Mouse (Mus musculus): ENCODE measurements around the gene Rab11fip3. TPM values are rescaled to one million over a fixed set of nuclear protein-coding genes. Genes with fewer than 3 reads are reported as not detected.

The Rab11fip3 gene
- total RNA-seq, 2 experiments from 2014 or later = 36.8 to 41.4 TPM

DNA sequence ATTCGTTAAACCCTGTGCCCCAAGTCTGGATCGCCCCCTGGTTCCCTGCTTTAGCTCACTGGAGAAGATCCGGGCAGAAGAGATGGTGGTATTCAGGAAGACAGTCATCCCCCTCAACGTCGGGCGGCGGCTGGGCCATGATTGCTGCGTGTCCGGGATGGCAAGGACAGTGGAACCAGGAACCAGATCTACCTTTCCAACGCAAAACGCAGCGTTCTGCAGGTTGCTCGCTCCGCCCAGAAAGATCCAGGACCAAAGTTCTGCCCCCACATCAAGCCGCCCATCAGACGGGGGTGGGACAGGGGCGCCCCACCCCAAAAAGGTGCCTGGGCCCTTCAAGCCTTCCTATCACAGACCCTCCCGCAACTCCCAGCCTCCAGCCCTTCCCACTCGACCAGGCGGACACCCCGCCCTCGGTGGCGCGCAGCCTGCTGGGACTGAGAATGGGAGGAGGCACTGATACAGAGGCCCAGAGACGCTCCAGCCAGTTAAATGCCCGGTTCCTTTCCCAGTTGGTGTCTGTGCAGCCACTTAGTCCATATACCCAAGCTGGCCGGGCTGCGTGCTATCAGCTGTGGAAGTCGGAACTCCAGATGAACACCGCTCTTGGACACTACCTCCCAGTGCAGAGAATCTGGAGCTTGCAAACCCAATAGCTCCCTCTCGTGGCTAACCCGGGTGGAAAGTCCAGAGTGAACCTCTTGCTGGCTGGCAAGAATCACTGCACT is 20.7 kb upstream of the Rab11fip3 start, which contains the start of gene Decr2:
Decr2 (minus strand) TSS at position 433 of the 728 bp plus-strand sequence.
- DNase-seq (ENCODE audit: low spot score in 2 of 2) = peak; percentile 62 to 86

DNA sequence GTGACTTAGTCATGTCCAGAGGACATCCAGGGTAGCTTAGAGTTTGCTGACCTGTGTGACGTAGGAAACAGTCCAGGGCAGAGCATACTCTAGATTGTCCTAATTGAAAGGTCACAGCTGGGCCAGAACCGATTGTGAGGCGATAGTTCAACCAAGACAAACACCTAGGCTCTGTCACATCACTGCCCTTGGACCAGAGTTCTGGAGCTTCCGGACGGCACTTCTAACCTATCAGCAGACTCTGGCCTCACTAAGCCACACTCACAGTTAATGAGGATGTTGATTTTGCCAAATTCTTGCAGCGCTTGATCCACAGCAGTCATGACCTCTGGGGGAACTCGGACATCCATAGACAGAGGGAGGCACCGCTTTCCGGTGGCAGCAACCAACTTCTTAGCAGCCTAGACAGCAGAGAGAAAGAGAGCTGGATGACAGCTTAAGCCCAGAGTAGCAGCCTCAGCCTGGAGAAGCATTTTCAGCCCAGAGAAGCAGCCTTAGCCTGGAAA is 17.8 kb upstream of the Rab11fip3 start:
- no peak for DNase-seq (ENCODE audit: low spot score in 2 of 2)

DNA sequence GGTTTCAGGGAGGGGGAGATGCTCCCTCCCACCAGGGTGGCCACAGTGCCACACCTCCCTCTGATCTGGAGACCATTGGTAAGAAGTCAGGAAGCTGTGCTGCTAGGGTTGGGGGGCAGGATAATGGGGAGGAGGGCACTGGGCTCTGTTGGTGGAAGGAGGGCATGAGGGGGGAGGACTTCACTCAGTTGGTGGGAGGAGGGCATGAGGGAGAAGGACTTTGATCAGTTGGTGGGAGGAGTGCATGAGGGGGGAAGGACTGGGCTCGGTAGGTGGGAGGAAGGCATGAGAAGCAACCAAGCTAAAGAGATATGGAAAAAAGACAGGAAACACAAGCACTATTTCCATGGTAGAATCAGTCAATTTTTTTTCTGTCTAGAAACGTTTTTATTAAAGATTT is 11.5 kb upstream of the Rab11fip3 start:
- no peak for DNase-seq (ENCODE audit: low spot score in 2 of 2)

DNA sequence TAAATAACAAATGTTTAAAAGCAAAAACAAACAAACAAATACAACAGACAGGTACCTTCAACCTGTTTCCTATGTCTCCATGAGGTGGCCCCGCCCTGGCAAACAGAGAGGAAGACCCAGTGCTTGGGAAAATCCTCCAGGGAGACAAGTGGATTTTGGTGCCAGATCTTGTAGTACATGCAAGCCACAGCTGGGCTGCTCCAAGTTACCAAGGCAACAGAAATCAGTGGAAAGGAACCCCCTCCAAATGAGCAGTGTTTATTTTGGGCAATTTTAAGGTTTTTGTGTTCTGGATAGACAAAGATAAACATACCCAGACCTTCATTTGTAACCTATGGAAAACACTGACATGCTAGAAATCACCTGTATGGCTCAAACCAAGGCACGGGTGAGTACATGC is 9.5 kb upstream of the Rab11fip3 start:
- no peak for DNase-seq (ENCODE audit: low spot score in 2 of 2)

DNA sequence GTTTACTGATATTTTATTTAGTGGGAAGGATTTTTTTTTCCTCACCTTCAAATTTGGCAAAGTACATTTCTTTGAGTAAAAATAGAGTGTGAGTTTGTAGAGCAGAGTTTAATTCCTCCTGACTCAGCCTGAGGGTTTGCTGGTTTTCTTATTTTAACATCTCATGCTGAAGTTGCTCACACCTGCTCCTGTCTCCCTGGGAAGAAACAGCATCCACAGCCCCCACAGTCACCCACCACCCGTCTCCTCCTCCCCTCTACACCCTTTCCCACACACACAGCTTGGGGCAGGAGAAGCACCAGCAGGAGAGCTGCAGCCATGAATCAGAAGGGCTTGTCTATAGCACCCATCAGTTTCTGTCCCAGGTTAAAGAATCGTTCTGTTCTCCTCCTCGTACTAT is 5.9 kb upstream of the Rab11fip3 start:
- DNase-seq (ENCODE audit: low spot score in 2 of 2) = no peak

DNA sequence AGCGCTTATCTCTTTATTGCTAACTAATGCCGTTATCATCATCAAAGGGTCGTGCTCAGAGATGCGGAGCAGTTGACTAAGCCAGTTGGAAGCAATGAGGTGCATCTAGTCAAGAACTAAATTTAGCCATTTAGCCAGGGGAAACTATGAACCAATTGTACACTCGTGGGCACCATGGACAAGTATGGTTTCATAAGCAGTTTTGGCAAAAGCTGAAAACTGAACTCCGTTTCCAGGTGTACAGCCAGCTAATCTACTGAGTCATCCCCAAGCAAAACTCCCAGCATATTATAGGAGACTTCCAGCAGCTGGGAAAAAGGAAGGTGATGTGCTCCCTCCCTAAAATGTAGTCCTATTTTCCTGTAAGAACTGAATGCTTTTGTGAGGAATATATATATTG is 781 bp upstream of the Rab11fip3 start:
- no peak for DNase-seq (ENCODE audit: low spot score in 2 of 2)

DNA sequence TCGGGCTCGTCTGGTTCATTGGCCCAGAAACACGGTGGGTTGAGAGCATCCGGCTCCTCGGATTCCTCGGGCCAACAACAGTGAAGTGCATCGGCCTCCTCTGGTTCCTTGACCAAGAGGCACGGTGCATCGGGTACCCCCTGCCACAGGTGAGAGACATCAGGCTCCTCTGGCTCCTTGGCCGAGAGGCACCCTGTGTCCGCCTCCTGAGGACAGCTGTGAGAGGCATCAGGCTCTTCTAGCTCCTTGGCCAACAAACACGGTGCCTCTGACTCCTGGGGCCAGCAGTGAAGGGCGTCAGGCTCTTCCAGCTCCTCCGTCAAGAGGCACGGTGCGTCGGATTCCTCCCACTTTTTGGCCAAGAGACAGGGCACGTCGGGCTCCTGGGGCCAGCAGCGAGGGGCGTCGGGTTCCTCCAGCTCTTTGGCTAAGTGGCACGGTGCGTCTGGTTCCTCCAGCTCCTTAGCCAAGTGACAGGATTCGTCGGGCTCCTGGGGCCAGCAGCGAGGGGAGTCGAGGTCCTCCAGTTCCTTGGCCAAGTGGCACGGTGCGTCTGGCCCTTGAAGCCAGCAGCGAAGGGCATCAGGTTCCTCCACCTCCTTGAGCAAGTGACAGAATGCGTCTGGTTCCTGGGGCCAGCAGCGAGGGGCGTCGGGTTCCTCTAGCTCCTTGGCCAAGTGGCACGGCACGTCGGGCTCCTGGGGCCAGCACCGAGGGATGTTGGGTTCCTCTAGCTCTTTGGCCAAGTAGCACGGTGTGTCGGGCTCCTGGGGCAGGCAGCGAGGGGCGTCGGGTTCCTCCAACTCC is 1.1 kb downstream of the Rab11fip3 start:
- peak; percentile 22 to 35 for DNase-seq (ENCODE audit: low spot score in 2 of 2)

DNA sequence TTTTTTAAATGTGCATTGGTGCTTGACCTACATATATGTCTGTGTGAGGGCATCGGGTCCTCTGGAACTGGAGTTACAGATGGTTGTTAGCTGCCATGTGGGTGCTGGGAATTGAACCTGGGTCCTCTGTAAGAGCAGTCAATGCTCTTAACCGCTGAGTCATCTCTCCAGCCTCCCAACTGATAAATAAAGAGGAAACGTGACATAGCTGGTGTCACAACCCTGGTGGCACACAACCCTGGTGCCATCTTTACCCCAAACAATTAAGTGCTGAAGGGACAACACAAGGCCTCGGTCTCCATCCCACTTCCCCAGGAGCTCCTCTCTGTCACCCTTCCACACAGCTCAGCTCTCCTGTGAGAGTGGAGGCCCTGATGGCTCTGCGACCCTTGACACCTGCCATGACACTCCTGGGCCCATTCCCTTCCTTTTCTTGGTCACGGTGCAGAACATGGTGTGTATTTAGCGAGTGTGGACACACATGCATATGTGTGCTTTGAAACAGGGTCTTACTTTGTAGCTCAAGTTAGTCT is 2.8 kb downstream of the Rab11fip3 start:
- DNase-seq (ENCODE audit: low spot score in 2 of 2) = no peak

DNA sequence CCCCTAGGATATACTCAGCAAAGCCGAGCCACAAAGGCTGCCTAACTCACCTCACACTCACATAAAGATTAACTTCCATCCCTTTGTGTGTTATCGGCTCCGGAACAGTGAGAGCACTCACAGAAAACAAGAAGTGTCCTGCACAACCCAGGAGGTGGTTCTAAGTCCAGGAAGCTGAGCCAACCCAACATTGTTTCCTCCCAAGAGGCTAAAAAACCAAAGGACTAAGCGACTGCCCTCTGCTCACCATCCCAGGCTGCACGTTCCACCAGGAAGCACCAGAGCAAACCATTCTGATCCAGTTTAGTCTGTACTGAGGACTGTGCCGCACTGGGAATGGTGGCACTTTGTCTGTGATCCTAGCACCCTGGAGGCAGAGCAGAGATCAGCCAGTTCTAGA is 4.4 kb downstream of the Rab11fip3 start:
- no peak for DNase-seq (ENCODE audit: low spot score in 2 of 2)

DNA sequence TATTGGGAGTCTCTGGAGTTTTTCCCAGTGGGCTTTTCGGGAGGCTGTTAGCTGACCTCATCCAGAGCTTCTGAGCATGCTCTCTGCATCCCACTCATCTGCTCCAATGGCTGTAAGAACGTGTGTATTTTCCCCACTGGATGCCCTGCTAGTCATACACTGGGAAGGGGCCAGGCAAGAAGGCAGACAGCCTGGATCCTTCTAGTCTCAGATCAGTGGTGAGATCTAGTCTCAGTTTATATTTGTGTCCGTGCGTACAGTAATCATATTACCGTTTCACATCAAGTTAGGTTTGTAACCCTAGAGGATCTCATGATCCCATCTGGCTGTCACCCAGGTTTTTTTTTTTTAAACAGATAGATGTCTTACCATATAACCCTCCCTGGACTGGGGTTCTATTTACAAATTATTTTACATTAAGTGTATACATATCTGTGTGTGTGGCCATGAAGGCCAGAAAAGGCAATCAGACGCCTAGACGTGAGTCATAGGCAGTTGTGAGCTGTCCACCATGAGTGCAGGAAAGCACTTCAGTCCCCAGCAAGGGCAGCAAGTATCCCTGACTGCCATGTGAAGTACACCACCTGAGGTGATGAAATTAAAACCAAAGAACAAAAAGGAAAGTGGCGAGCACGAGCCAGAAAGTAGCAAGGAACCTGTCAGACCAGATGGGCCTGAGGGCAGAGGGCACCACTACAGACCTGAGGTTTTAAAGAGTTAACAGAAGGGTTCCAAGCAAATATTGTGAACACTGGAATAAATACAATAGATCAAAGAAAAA is 11.4 kb downstream of the Rab11fip3 start:
- no peak for DNase-seq (ENCODE audit: low spot score in 2 of 2)

DNA sequence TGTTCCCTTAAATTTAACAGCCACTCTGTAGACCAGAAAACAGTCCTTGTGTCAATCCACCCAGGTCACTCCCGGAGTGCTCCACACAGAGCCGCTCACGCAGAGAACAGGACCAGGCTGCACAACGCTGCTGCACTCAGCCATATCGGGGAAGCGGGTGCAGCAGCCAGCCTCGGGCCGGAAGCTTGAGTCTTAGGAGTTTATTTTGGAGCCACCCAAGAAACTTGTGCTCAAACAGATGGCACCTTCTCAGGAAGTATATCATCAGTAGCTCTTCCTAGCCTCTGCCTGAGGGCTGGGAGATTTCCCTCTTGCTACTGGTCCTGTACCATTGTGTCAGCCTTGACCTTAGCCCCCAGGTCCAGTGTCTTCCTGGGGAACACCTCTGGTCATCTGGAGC is 12.1 kb downstream of the Rab11fip3 start:
- DNase-seq (ENCODE audit: low spot score in 2 of 2) = no peak

DNA sequence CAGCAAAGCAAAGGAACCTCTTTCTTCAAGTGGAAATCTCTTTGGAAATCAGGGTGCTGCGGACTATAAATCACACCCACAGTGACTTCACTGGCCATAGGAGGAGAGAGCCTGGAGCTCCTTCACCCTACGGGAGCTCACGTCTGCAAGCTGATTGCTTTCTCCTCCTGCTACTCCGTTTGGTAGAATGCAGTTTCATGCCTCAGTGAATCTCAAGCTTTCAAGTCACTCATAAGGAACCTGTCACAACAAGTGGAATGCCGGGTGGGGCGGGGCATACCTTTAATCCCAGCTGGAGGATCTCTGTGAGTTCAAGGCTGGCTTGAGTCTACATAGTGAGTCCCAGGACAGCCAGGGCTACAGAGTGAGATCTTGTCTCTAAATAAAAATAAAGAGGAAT is 14.2 kb downstream of the Rab11fip3 start:
- DNase-seq (ENCODE audit: low spot score in 2 of 2) = no peak

DNA sequence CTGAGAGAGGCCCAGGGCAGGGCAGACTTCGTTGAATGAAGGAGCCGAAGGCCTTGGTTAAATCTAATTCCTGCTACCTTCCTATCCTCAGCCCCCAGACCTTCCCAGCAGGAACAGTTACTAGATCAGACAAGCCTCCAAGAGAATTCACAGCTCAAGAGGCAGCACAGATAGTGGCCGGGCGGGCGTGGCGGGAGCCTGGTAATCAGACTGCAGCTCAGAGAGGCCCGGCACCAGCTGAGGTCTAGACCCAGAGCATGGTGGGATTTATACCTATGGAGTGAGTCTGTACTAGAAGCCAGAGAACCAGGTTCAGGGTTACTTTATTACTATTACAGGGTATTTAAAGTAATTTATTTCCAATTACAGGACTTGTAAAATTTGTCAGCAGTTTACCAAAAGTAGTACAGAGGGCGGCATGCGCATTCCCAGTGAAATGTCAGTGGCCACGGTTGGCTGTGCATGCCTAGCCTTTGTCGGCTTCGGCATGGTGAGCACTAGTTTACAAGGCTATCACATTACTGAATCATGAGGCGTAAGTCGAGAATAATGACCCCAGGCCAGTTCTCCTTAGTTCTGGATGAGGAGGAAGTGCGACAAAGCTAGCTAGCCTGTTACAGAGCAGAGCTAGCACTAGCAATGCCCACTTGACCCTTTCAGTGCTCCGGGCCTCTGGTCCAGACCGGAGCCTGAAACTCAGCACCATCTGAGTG is 15.1 kb downstream of the Rab11fip3 start:
- no peak for DNase-seq (ENCODE audit: low spot score in 2 of 2)

DNA sequence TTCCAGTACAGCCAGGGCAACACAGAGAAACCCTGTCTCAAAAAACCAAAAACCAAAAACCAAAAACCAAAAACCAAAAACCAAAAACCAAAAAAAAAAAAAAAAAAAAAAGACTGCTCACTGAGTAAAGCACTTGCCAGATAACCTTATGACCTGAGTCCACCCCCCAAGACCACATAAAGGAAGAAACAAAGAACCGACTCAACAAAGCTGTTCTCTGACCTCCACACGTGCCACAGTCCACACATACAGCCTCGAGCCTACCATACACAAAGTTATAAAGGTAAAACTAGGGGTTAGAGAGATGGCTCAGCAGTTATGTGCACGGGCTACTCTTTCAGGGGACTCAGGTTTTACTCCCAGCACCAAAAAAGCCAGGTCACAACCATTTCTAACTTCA is 16.6 kb downstream of the Rab11fip3 start:
- DNase-seq (ENCODE audit: low spot score in 2 of 2) = no peak

DNA sequence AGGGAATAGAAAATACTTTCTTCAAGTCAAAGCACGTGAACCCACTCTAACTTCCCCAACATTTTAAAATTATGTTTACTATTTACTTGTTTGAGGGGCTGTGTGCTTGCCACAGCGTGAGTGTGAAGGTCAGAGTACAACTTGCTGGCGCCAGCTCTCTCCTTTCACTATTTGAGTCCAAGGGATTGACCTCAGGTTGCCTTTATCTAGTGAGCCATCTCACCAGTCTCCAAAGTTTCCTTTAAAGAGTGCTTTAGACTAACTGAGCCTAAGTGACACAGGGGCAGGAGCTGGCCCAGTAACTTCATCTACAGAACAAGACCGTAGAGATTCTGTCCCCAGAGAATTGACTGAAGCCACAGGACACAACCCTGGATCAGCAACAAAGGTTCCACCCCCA is 17.3 kb downstream of the Rab11fip3 start:
- no peak for DNase-seq (ENCODE audit: low spot score in 2 of 2)

DNA sequence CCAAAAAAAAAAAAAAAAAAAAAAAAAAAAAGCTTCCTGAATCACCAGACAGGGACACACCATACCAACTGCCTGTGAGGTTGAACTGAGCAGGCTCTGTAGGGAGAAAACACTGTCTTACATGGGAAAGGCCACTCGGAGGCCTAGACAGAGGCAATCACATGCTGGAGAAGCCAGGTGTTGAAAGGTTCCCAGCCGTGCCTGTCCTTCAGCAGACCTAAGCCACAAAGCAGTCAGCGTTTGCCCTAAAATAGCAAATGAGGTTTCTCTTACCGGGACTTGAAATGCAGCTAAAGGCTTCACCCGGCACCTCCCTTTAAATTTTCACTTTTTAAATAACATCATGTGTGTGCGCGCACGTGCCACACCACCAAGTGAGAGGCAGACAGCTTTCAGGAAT is 21.2 kb downstream of the Rab11fip3 start:
- no peak for DNase-seq (ENCODE audit: low spot score in 2 of 2)

DNA sequence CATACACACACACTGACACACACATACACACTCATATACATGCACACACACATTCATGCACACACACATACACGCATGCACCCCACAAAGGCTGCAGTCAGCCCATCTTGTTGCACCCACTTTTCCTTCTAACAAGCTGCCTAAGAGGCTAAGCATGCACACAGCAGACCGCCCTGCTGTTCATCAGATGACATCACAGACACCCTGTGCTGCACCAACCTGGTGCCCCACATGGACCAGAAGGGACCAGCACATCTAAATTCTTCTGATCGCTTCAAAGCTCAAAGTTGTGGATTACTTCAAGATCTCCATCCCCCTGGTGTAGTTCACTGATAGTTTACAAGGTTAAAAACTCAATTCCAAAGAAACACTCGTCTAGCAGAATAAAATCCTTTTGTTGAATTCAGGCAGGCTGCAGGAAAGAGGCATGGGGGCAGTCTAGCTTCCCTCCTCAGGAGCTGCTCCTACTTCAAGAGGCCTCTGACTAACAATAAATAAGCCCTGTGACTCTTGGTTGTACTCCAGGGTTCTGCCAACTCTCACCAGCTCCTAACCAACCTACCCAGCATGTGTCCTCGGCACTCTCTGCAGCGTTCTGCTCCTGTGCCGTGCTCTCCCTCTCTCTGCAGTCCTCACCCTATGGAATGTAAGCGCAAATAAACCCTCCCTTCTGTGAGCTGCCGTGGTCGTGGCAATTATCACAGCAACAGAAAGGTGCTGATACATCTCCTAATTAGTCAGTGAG is 22.9 kb downstream of the Rab11fip3 start:
- DNase-seq (ENCODE audit: low spot score in 2 of 2) = no peak

DNA sequence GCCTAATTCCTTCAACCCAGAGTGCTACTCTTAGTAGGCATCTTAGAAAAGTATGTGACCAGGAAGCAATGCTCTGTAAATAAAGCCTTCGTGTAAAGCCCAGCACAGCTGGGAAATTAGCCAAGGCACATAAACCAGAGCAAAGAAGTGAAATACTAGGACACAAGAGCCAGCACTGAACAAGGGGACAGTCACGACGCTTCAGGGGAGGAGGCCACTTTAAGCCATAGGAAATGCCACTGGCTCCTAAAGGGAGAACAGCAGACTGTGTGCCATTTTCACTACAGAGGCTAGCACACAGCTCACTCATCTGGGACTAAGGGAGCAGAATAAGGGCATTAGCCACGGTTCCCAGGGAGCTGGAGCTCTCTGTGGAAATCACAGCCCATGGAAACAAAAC is 24.1 kb downstream of the Rab11fip3 start:
- no peak for DNase-seq (ENCODE audit: low spot score in 2 of 2)

DNA sequence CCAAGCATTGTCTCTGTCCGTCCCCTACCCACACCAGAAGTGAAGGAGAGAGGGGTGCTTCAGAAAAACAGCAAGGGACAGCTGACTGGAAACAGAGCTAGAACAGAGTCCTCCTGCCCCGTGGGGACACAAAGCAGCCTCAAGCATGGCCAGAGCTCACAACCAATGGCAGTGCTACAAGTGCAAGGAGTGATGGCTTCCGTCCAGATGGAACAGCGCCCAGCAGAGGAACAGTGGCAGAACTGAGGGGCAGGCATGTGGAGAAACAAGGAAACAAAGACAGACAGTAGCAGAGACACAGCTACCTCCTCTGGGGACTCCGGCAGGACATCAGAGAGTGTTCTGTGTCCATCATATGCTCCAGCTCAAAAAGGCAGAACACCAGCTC is 26.1 kb downstream of the Rab11fip3 start:
- peak; percentile 34 to 71 for DNase-seq (ENCODE audit: low spot score in 2 of 2)
